Mouse (Mus musculus): ENCODE results near the gene Sh3yl1.

Gene Sh3yl1

GRCm38 (mm10) chr12:30911261-30912047, at the start of gene Sh3yl1, which contains the start of gene Acp1:
Gene Sh3yl1, plus strand, starts transcription at chr12:30911668.
Gene Acp1, minus strand, starts transcription at chr12:30911589.
- DNase-seq: peak; percentile 97

GRCm38 (mm10) chr12:30864347-30864746, 47.1 kb upstream of the Sh3yl1 start:
- no peak for DNase-seq

- DNase-seq: no peak
Measured at GRCm38 (mm10) chr12:30865781-30866180, 45.7 kb upstream of the Sh3yl1 start.

- DNase-seq: no peak
Measured at GRCm38 (mm10) chr12:30879447-30879846, 32.0 kb upstream of the Sh3yl1 start.

GRCm38 (mm10) chr12:30883592-30883985, 27.9 kb upstream of the Sh3yl1 start:
- no peak for DNase-seq

GRCm38 (mm10) chr12:30883986-30884621, 27.4 kb upstream of the Sh3yl1 start, which contains the start of gene Alkal2:
Gene Alkal2, plus strand, starts transcription at chr12:30884322.
- DNase-seq: peak; percentile 13

- no peak for DNase-seq
Measured at GRCm38 (mm10) chr12:30884622-30885230, 26.7 kb upstream of the Sh3yl1 start.

- no peak for DNase-seq
Measured at GRCm38 (mm10) chr12:30885891-30886290, 25.6 kb upstream of the Sh3yl1 start.

GRCm38 (mm10) chr12:30888003-30888402, 23.5 kb upstream of the Sh3yl1 start:
- DNase-seq: no peak

GRCm38 (mm10) chr12:30890067-30890466, 21.4 kb upstream of the Sh3yl1 start:
- DNase-seq: peak; percentile 59

- no peak for DNase-seq
Measured at GRCm38 (mm10) chr12:30891438-30891837, 20.0 kb upstream of the Sh3yl1 start.

- no peak for DNase-seq
Measured at GRCm38 (mm10) chr12:30897039-30897438, 14.4 kb upstream of the Sh3yl1 start.

- DNase-seq: no peak
Measured at GRCm38 (mm10) chr12:30908658-30909057, 2.8 kb upstream of the Sh3yl1 start.

- DNase-seq: no peak
Measured at GRCm38 (mm10) chr12:30909881-30910280, 1.6 kb upstream of the Sh3yl1 start.

GRCm38 (mm10) chr12:30910860-30911259, 608 bp upstream of the Sh3yl1 start:
- no peak for DNase-seq

- peak; percentile 47 for DNase-seq
Measured at GRCm38 (mm10) chr12:30912048-30912381, 547 bp downstream of the Sh3yl1 start.

- DNase-seq: no peak
Measured at GRCm38 (mm10) chr12:30912840-30913239, 1.4 kb downstream of the Sh3yl1 start.

GRCm38 (mm10) chr12:30922401-30922800, 10.9 kb downstream of the Sh3yl1 start:
- no peak for DNase-seq

- DNase-seq: no peak
Measured at GRCm38 (mm10) chr12:30928182-30928581, 16.7 kb downstream of the Sh3yl1 start.

- DNase-seq: no peak
Measured at GRCm38 (mm10) chr12:30933299-30933698, 21.8 kb downstream of the Sh3yl1 start.

GRCm38 (mm10) chr12:30936899-30937298, 25.4 kb downstream of the Sh3yl1 start:
- no peak for DNase-seq

GRCm38 (mm10) chr12:30943057-30943986, 31.9 kb downstream of the Sh3yl1 start:
- no peak for DNase-seq

GRCm38 (mm10) chr12:30944197-30944596, 32.7 kb downstream of the Sh3yl1 start:
- no peak for DNase-seq

All from right cerebral cortex, postnatal 25 days (tissue).